Mouse (Mus musculus): ENCODE results near the gene Pacs1. TPM values are rescaled to one million over a fixed set of nuclear protein-coding genes. Genes with fewer than 3 reads are reported as not detected.
"Not testable (repeated sequence)": the region's sequence is repeated elsewhere in the genome, so short reads cannot be mapped to it uniquely, and the experiment has no call there.

Pacs1 gene
- polyA plus RNA-seq, 1 experiment from 2014 or later = 20.9 TPM

DNA sequence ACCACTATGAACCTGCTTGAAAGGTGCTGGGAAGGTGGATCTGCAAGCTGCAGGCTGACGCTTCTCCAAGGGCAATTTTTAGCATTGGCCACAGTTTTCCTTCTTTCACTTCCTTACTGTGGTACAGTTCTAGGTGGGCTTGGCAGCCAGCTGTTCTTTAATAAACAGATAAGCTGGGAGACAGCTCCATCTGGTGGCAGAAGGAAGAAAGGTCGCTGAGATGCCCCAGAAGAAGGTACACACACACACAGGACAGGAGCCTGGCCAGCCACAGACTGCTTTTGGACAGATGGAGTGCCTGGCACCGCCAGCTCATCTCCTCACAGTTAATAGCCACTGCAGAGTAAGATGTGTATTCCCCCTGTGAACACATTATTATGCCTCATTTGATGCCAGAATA is 121.6 kb downstream of the Pacs1 start:
- WGBS = 39% methylated on average over 3 of the region's 3 CpGs
- Histone ChIP-seq H3K4me1 (ENCODE audit: control insufficient read depth in 2 of 2, insufficient read depth in 2 of 2, low read length in 2 of 2) (no peaks in the 10 kb centered on the region), H3K9me3 (ENCODE audit: control insufficient read depth, low read length) (no peaks in the 10 kb centered on the region), H3K27me3 (ENCODE audit: control insufficient read depth, insufficient read depth, low read length) (no peaks in the 10 kb centered on the region), H3K4me3 (ENCODE audit: control insufficient read depth in 1 of 2, insufficient read depth in 1 of 2, low read depth in 1 of 2, low read length in 2 of 2) (no peak overlapping the region), H3K9ac (ENCODE audit: low read length) (no peak overlapping the region), H3K4me2 (ENCODE audit: low read length) (no peak overlapping the region), H3K27ac (replicated peaks in 1 of 2; ENCODE audit: control insufficient read depth in 1 of 2, insufficient read depth in 1 of 2, low read depth in 2 of 2, low read length in 2 of 2) (no peak overlapping the region), H3K36me3 (ENCODE audit: control insufficient read depth, insufficient read depth, low read length) (peaks cover 52% of the 10 kb centered on the region)
- ATAC-seq (ENCODE audit: insufficient number of reproducible peaks, insufficient read depth, low FRiP score, low read depth) = no peak

- Histone ChIP-seq H3K27ac (replicated peaks in 1 of 2; ENCODE audit: control insufficient read depth in 1 of 2, insufficient read depth in 1 of 2, low read depth in 2 of 2, low read length in 2 of 2) (no peak overlapping the region), H3K9ac (ENCODE audit: low read length) (no peak overlapping the region), H3K36me3 (ENCODE audit: control insufficient read depth, insufficient read depth, low read length) (peaks cover 51% of the 10 kb centered on the region), H3K9me3 (ENCODE audit: control insufficient read depth, low read length) (no peaks in the 10 kb centered on the region), H3K4me2 (ENCODE audit: low read length) (no peak overlapping the region), H3K4me3 (ENCODE audit: control insufficient read depth in 1 of 2, insufficient read depth in 1 of 2, low read depth in 1 of 2, low read length in 2 of 2) (no peak overlapping the region), H3K27me3 (ENCODE audit: control insufficient read depth, insufficient read depth, low read length) (no peaks in the 10 kb centered on the region), H3K4me1 (ENCODE audit: control insufficient read depth in 2 of 2, insufficient read depth in 2 of 2, low read length in 2 of 2) (no peaks in the 10 kb centered on the region)
- no peak for ATAC-seq (ENCODE audit: insufficient number of reproducible peaks, insufficient read depth, low FRiP score, low read depth)
- 92% methylated on average over 6 of the region's 6 CpGs for WGBS
These were observed 122.6 kb downstream of the Pacs1 start for GRCm38 (mm10) chr19:5150358-5150757.

DNA sequence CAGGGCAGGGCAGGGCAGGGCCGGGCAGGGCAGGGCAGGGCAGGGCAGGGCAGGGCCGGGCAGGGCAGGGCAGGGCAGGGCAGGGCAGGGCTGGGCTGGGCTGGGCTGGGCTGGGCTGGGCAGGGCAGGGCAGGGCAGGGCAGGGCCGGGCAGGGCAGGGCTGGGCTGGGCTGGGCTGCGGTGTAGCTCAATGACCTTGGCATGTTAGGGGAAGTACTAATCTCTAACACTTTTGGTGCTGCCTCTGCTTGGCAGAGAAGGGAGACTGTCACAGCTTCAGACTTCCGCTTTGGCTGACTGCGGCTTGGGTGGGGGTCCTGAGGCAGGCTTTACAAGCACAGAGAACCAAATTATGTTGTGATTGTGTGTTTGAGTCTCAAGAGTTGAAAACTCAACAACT is 123.9 kb downstream of the Pacs1 start:
- not testable (repeated sequence) for H3K27me3 ChIP-seq (ENCODE audit: control insufficient read depth, insufficient read depth, low read length); H3K4me1 ChIP-seq (ENCODE audit: control insufficient read depth in 2 of 2, insufficient read depth in 2 of 2, low read length in 2 of 2); H3K9ac ChIP-seq (ENCODE audit: low read length); H3K9me3 ChIP-seq (ENCODE audit: control insufficient read depth, low read length); H3K4me2 ChIP-seq (ENCODE audit: low read length); H3K27ac ChIP-seq (replicated peaks in 1 of 2; ENCODE audit: control insufficient read depth in 1 of 2, insufficient read depth in 1 of 2, low read depth in 2 of 2, low read length in 2 of 2); H3K4me3 ChIP-seq (ENCODE audit: control insufficient read depth in 1 of 2, insufficient read depth in 1 of 2, low read depth in 1 of 2, low read length in 2 of 2); ATAC-seq (ENCODE audit: insufficient number of reproducible peaks, insufficient read depth, low FRiP score, low read depth)
- WGBS = 74% methylated on average over 6 of the region's 6 CpGs
- peaks cover 56% of the 10 kb centered on the region for H3K36me3 ChIP-seq (ENCODE audit: control insufficient read depth, insufficient read depth, low read length)

GRCm38 (mm10) chr19:5139640-5140039 is 133.3 kb downstream of the Pacs1 start:
- Histone ChIP-seq H3K4me2 (ENCODE audit: low read length) (no peak overlapping the region), H3K9me3 (ENCODE audit: control insufficient read depth, low read length) (no peaks in the 10 kb centered on the region), H3K4me1 (ENCODE audit: control insufficient read depth in 2 of 2, insufficient read depth in 2 of 2, low read length in 2 of 2) (no peaks in the 10 kb centered on the region), H3K27ac (replicated peaks in 1 of 2; ENCODE audit: control insufficient read depth in 1 of 2, insufficient read depth in 1 of 2, low read depth in 2 of 2, low read length in 2 of 2) (no peak overlapping the region), H3K36me3 (ENCODE audit: control insufficient read depth, insufficient read depth, low read length) (peaks cover 68% of the 10 kb centered on the region), H3K27me3 (ENCODE audit: control insufficient read depth, insufficient read depth, low read length) (no peaks in the 10 kb centered on the region), H3K9ac (ENCODE audit: low read length) (no peak overlapping the region), H3K4me3 (ENCODE audit: control insufficient read depth in 1 of 2, insufficient read depth in 1 of 2, low read depth in 1 of 2, low read length in 2 of 2) (no peak overlapping the region)
- WGBS = 6% methylated on average over 2 of the region's 2 CpGs
- no peak for ATAC-seq (ENCODE audit: insufficient number of reproducible peaks, insufficient read depth, low FRiP score, low read depth)

GRCm38 (mm10) chr19:5131237-5131636 is 141.7 kb downstream of the Pacs1 start:
- no peak for ATAC-seq (ENCODE audit: insufficient number of reproducible peaks, insufficient read depth, low FRiP score, low read depth)
- Histone ChIP-seq H3K4me3 (ENCODE audit: control insufficient read depth in 1 of 2, insufficient read depth in 1 of 2, low read depth in 1 of 2, low read length in 2 of 2) (no peak overlapping the region), H3K4me2 (ENCODE audit: low read length) (no peak overlapping the region), H3K36me3 (ENCODE audit: control insufficient read depth, insufficient read depth, low read length) (peaks cover 33% of the 10 kb centered on the region), H3K27me3 (ENCODE audit: control insufficient read depth, insufficient read depth, low read length) (no peaks in the 10 kb centered on the region; the same call in 1 of the 2 replicates), H3K9me3 (ENCODE audit: control insufficient read depth, low read length) (no peaks in the 10 kb centered on the region), H3K27ac (replicated peaks in 1 of 2; ENCODE audit: control insufficient read depth in 1 of 2, insufficient read depth in 1 of 2, low read depth in 2 of 2, low read length in 2 of 2) (no peak overlapping the region), H3K9ac (ENCODE audit: low read length) (no peak overlapping the region), H3K4me1 (ENCODE audit: control insufficient read depth in 2 of 2, insufficient read depth in 2 of 2, low read length in 2 of 2) (no peaks in the 10 kb centered on the region)
- 66% methylated on average over 4 of the region's 4 CpGs for WGBS

- 46% methylated on average over 1 of the region's 1 CpGs for WGBS
- H3K36me3 ChIP-seq (ENCODE audit: control insufficient read depth, insufficient read depth, low read length) = peaks cover 19% of the 10 kb centered on the region
- no peaks in the 10 kb centered on the region; the same call in 1 of the 2 replicates for H3K27me3 ChIP-seq (ENCODE audit: control insufficient read depth, insufficient read depth, low read length)
- H3K9ac ChIP-seq (ENCODE audit: low read length) = no peak overlapping the region
- H3K4me3 ChIP-seq (ENCODE audit: control insufficient read depth in 1 of 2, insufficient read depth in 1 of 2, low read depth in 1 of 2, low read length in 2 of 2) = no peak overlapping the region
- H3K4me2 ChIP-seq (ENCODE audit: low read length) = no peak overlapping the region
- no peak overlapping the region for H3K27ac ChIP-seq (replicated peaks in 1 of 2; ENCODE audit: control insufficient read depth in 1 of 2, insufficient read depth in 1 of 2, low read depth in 2 of 2, low read length in 2 of 2)
- no peaks in the 10 kb centered on the region for H3K9me3 ChIP-seq (ENCODE audit: control insufficient read depth, low read length)
- no peaks in the 10 kb centered on the region for H3K4me1 ChIP-seq (ENCODE audit: control insufficient read depth in 2 of 2, insufficient read depth in 2 of 2, low read length in 2 of 2)
- ATAC-seq (ENCODE audit: insufficient number of reproducible peaks, insufficient read depth, low FRiP score, low read depth) = no peak
These were observed 143.1 kb downstream of the Pacs1 start for GRCm38 (mm10) chr19:5129770-5130169.

GRCm38 (mm10) chr19:5124055-5124614 is 148.8 kb downstream of the Pacs1 start:
- WGBS = 71% methylated on average over 7 of the region's 7 CpGs
- Histone ChIP-seq H3K4me1 (ENCODE audit: control insufficient read depth in 2 of 2, insufficient read depth in 2 of 2, low read length in 2 of 2) (0 out of 4 replicates have a peak, but pooled peaks cover 0 to 4% of the 10 kb centered on the region in 2 experiments), H3K9ac (ENCODE audit: low read length) (no peak overlapping the region), H3K27me3 (ENCODE audit: control insufficient read depth, insufficient read depth, low read length) (no peaks in the 10 kb centered on the region; the same call in 1 of the 2 replicates), H3K4me3 (ENCODE audit: control insufficient read depth in 1 of 2, insufficient read depth in 1 of 2, low read depth in 1 of 2, low read length in 2 of 2) (no peak overlapping the region), H3K27ac (replicated peaks in 1 of 2; ENCODE audit: control insufficient read depth in 1 of 2, insufficient read depth in 1 of 2, low read depth in 2 of 2, low read length in 2 of 2) (no peak overlapping the region), H3K9me3 (ENCODE audit: control insufficient read depth, low read length) (no peaks in the 10 kb centered on the region), H3K36me3 (ENCODE audit: control insufficient read depth, insufficient read depth, low read length) (no peaks in the 10 kb centered on the region), H3K4me2 (ENCODE audit: low read length) (no peak overlapping the region)
- ATAC-seq (ENCODE audit: insufficient number of reproducible peaks, insufficient read depth, low FRiP score, low read depth) = no peak

- H3K36me3 ChIP-seq (ENCODE audit: control insufficient read depth, insufficient read depth, low read length) = no peaks in the 10 kb centered on the region
- H3K4me1 ChIP-seq (ENCODE audit: control insufficient read depth in 2 of 2, insufficient read depth in 2 of 2, low read length in 2 of 2) = peaks cover 3 to 10% of the 10 kb centered on the region in 2 experiments; a peak in 3 of 4 replicates
- H3K27ac ChIP-seq (replicated peaks in 1 of 2; ENCODE audit: control insufficient read depth in 1 of 2, insufficient read depth in 1 of 2, low read depth in 2 of 2, low read length in 2 of 2) = no peak overlapping the region
- no peak overlapping the region for H3K9ac ChIP-seq (ENCODE audit: low read length)
- no peak for ATAC-seq (ENCODE audit: insufficient number of reproducible peaks, insufficient read depth, low FRiP score, low read depth)
- no peaks in the 10 kb centered on the region; the same call in 1 of the 2 replicates for H3K27me3 ChIP-seq (ENCODE audit: control insufficient read depth, insufficient read depth, low read length)
- WGBS = 73% methylated on average over 3 of the region's 3 CpGs
- no peak overlapping the region for H3K4me2 ChIP-seq (ENCODE audit: low read length)
- no peak overlapping the region for H3K4me3 ChIP-seq (ENCODE audit: control insufficient read depth in 1 of 2, insufficient read depth in 1 of 2, low read depth in 1 of 2, low read length in 2 of 2)
- H3K9me3 ChIP-seq (ENCODE audit: control insufficient read depth, low read length) = no peaks in the 10 kb centered on the region
These were observed 149.7 kb downstream of the Pacs1 start for GRCm38 (mm10) chr19:5123241-5123640.

Measured in heart, embryonic 14.5 days (tissue).